Mouse (Mus musculus): ENCODE measurements around the gene Klk6. TPM values are rescaled to one million over a fixed set of nuclear protein-coding genes. Genes with fewer than 3 reads are reported as not detected.

The Klk6 gene
- polyA plus RNA-seq, 1 experiment, result 1.1 TPM

GRCm38 (mm10) chr7:43778176-43778970, 45.9 kb upstream of the Klk6 start:
- H3K4me3 ChIP-seq (ENCODE audit: insufficient read depth, poor library complexity, severe bottlenecking), result no peak overlapping the region
- TF ChIP-seq MYOG (IDR thresholded peaks at IDR 0.05; ENCODE audit: control insufficient read depth, extremely low read depth, insufficient read length), result no peak
- TF ChIP-seq MAX (IDR thresholded peaks at IDR 0.05), result no peak
- TF ChIP-seq CTCF (IDR thresholded peaks at IDR 0.05; ENCODE audit: control insufficient read depth, insufficient read depth, insufficient read length), result no peak
- no peak for TF ChIP-seq USF1 (IDR thresholded peaks at IDR 0.05; ENCODE audit: low read depth)
- no peak for TF ChIP-seq CEBPB (IDR thresholded peaks at IDR 0.05; ENCODE audit: low read depth)
- no peak for TF ChIP-seq MYOD1 (IDR thresholded peaks at IDR 0.05; ENCODE audit: control insufficient read depth, insufficient read length, low read depth)
- TF ChIP-seq FOSL1 (IDR thresholded peaks at IDR 0.05; ENCODE audit: insufficient read depth, low read length, poor library complexity, severe bottlenecking), result no peak

DNA sequence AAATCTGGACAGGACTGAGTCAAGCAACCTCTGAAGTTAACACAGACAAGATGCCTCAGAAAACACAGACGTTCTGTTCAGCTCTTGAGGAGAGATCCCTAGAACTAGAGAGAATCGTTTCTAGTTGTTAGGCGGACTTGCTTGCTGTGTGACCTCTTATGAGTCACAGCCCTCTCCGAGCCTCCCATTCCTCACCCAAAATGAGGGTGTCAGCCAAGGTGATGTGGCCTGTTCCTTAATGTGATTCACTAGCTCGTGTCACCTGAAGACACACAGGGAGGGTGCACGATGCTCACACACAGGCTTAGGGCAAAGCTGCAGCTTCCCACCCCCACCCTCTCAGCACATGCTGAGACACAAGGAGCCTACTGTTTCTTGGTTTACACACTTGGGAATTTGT, 44.1 kb upstream of the Klk6 start:
- Histone ChIP-seq H3K4me3 (ENCODE audit: insufficient read depth, poor library complexity, severe bottlenecking) (no peak overlapping the region), H3K27me3 (ENCODE audit: control insufficient read depth, insufficient read depth, insufficient read length) (no peaks in the 10 kb centered on the region), H3K79me2 (ENCODE audit: control insufficient read depth, insufficient read depth) (no peaks in the 10 kb centered on the region), H3K79me3 (ENCODE audit: low read depth) (no peaks in the 10 kb centered on the region), H3K36me3 (ENCODE audit: control insufficient read depth, insufficient read depth) (no peaks in the 10 kb centered on the region), H3ac (ENCODE audit: control insufficient read depth, insufficient read length, low read depth) (no peak overlapping the region)
- TF ChIP-seq CTCF (IDR thresholded peaks at IDR 0.05; ENCODE audit: control insufficient read depth, insufficient read depth, insufficient read length) (no peak), CEBPB (IDR thresholded peaks at IDR 0.05; ENCODE audit: low read depth) (no peak), USF1 (IDR thresholded peaks at IDR 0.05; ENCODE audit: low read depth) (no peak), FOSL1 (IDR thresholded peaks at IDR 0.05; ENCODE audit: insufficient read depth, low read length, poor library complexity, severe bottlenecking) (no peak), MYOD1 (IDR thresholded peaks at IDR 0.05; ENCODE audit: control insufficient read depth, insufficient read length, low read depth) (no peak), MAX (IDR thresholded peaks at IDR 0.05) (no peak)

More at GRCm38 (mm10) chr7:43778176-43778970, 45.9 kb upstream of the Klk6 start:
- H3K36me3 ChIP-seq (ENCODE audit: control insufficient read depth, insufficient read depth), result no peaks in the 10 kb centered on the region
- no peaks in the 10 kb centered on the region for H3K79me3 ChIP-seq (ENCODE audit: low read depth)
- no peaks in the 10 kb centered on the region for H3K79me2 ChIP-seq (ENCODE audit: control insufficient read depth, insufficient read depth)
- H3K27me3 ChIP-seq (ENCODE audit: control insufficient read depth, insufficient read depth, insufficient read length), result no peaks in the 10 kb centered on the region
- no peak overlapping the region for H3ac ChIP-seq (ENCODE audit: control insufficient read depth, insufficient read length, low read depth)

DNA sequence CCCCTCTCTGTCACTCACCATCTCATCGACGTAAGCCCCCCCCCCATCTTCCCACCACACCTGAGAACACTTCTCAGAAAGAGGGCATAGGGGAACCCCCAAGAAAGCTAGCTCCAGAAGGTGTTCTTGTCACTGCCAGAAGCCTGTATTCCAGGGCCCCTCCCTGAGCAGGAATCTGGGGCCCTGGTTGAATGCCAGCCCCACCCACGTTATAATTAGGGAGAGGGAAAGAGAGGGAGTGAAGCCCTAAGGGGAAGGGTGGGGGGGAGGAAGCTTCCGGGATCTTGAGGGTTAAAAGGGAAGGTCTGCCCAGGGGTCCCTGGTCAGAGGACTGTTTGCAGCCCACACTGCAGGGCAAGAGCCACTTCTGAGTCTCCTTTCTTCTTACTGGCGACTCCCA, 43.6 kb upstream of the Klk6 start, which contains the start of gene Klk10:
Gene Klk10 (plus strand): TSS at position 290 of the 400 bp plus-strand sequence.
- Histone ChIP-seq H3K4me3 (ENCODE audit: insufficient read depth, poor library complexity, severe bottlenecking) (no peak within 1 kb of the TSS), H3K27me3 (ENCODE audit: control insufficient read depth, insufficient read depth, insufficient read length) (no peaks in the 10 kb centered on the region), H3K79me2 (ENCODE audit: control insufficient read depth, insufficient read depth) (no peaks in the 10 kb centered on the region), H3K36me3 (ENCODE audit: control insufficient read depth, insufficient read depth) (no peaks in the 10 kb centered on the region), H3K79me3 (ENCODE audit: low read depth) (no peaks in the 10 kb centered on the region), H3ac (ENCODE audit: control insufficient read depth, insufficient read length, low read depth) (no peak within 1 kb of the TSS)
- TF ChIP-seq USF1 (IDR thresholded peaks at IDR 0.05; ENCODE audit: low read depth) (no peak), CTCF (IDR thresholded peaks at IDR 0.05; ENCODE audit: control insufficient read depth, insufficient read depth, insufficient read length) (no peak), MYOD1 (IDR thresholded peaks at IDR 0.05; ENCODE audit: control insufficient read depth, insufficient read length, low read depth) (no peak), MYOG (IDR thresholded peaks at IDR 0.05; ENCODE audit: control insufficient read depth, extremely low read depth, insufficient read length) (no peak), MAX (IDR thresholded peaks at IDR 0.05) (no peak), CEBPB (IDR thresholded peaks at IDR 0.05; ENCODE audit: low read depth) (no peak), FOSL1 (IDR thresholded peaks at IDR 0.05; ENCODE audit: insufficient read depth, low read length, poor library complexity, severe bottlenecking) (no peak)

- H3K4me3 ChIP-seq (ENCODE audit: insufficient read depth, poor library complexity, severe bottlenecking), result no peak overlapping the region
- no peak for TF ChIP-seq CTCF (IDR thresholded peaks at IDR 0.05; ENCODE audit: control insufficient read depth, insufficient read depth, insufficient read length)
- TF ChIP-seq MAX (IDR thresholded peaks at IDR 0.05), result no peak
- TF ChIP-seq MYOG (IDR thresholded peaks at IDR 0.05; ENCODE audit: control insufficient read depth, extremely low read depth, insufficient read length), result no peak
- TF ChIP-seq MYOD1 (IDR thresholded peaks at IDR 0.05; ENCODE audit: control insufficient read depth, insufficient read length, low read depth), result no peak
- no peak for TF ChIP-seq FOSL1 (IDR thresholded peaks at IDR 0.05; ENCODE audit: insufficient read depth, low read length, poor library complexity, severe bottlenecking)
- no peak for TF ChIP-seq CEBPB (IDR thresholded peaks at IDR 0.05; ENCODE audit: low read depth)
- TF ChIP-seq USF1 (IDR thresholded peaks at IDR 0.05; ENCODE audit: low read depth), result no peak
- H3K79me2 ChIP-seq (ENCODE audit: control insufficient read depth, insufficient read depth), result no peaks in the 10 kb centered on the region
- H3K27me3 ChIP-seq (ENCODE audit: control insufficient read depth, insufficient read depth, insufficient read length), result no peaks in the 10 kb centered on the region
- H3K36me3 ChIP-seq (ENCODE audit: control insufficient read depth, insufficient read depth), result no peaks in the 10 kb centered on the region
- no peak overlapping the region for H3ac ChIP-seq (ENCODE audit: control insufficient read depth, insufficient read length, low read depth)
- H3K79me3 ChIP-seq (ENCODE audit: low read depth), result no peaks in the 10 kb centered on the region
These were observed 42.8 kb upstream of the Klk6 start for GRCm38 (mm10) chr7:43781541-43781940.

DNA sequence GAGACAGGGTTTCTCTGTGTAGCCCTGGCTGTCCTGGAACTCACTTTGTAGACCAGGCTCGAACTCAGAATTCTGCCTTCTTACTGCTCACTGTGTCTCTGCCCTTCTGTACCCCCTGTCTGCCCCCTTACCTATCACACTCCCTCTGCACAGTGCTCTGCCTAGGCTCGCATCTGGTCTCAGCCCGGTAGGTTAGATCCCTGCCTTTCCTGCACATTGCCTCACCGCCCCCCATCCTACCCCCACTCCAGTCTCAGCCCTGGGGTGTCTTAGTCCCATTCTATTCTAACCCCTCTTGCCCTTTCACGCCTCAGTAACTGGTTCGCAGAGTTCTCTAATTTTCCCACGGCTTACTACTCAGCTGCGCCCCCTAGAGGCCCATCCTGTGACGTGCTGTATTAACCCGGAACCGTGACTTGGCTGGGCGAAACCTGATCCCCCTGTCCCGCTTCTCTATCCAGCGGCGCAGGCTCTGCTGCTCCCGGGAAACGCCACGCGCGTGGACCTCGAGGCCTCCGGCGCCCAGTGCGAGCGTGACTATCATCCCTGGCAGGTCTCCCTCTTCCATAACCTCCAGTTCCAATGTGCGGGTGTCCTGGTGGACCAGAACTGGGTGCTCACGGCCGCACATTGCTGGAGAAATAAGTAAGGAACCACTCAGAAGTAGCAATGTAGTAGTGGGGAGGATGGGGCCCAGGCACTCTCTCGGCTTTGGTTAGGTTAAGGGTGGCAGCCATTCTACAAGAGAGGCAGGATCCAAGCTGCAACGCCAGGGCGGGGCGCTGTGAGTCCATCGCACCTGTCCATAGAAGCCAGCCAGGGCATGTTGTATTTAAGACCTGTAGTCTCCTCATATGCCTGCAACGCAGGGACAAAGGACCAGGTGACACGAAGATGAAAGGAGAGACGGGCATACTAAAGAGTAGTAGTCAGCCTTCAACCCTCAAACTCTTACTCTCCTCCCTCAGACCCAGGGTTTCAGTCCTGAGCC, 41.7 kb upstream of the Klk6 start:
- Histone ChIP-seq H3K4me3 (ENCODE audit: insufficient read depth, poor library complexity, severe bottlenecking) (no peak overlapping the region), H3K79me2 (ENCODE audit: control insufficient read depth, insufficient read depth) (no peaks in the 10 kb centered on the region), H3ac (ENCODE audit: control insufficient read depth, insufficient read length, low read depth) (no peak overlapping the region), H3K79me3 (ENCODE audit: low read depth) (no peaks in the 10 kb centered on the region), H3K36me3 (ENCODE audit: control insufficient read depth, insufficient read depth) (no peaks in the 10 kb centered on the region), H3K27me3 (ENCODE audit: control insufficient read depth, insufficient read depth, insufficient read length) (no peaks in the 10 kb centered on the region)
- TF ChIP-seq CTCF (IDR thresholded peaks at IDR 0.05; ENCODE audit: control insufficient read depth, insufficient read depth, insufficient read length) (peak; percentile 64), FOSL1 (IDR thresholded peaks at IDR 0.05; ENCODE audit: insufficient read depth, low read length, poor library complexity, severe bottlenecking) (no peak), MYOD1 (IDR thresholded peaks at IDR 0.05; ENCODE audit: control insufficient read depth, insufficient read length, low read depth) (no peak), MYOG (IDR thresholded peaks at IDR 0.05; ENCODE audit: control insufficient read depth, extremely low read depth, insufficient read length) (no peak), CEBPB (IDR thresholded peaks at IDR 0.05; ENCODE audit: low read depth) (no peak), USF1 (IDR thresholded peaks at IDR 0.05; ENCODE audit: low read depth) (no peak), MAX (IDR thresholded peaks at IDR 0.05) (no peak)

Data from C2C12 (cell line).